Mouse (Mus musculus) yolk sac, embryonic 10.5 days (tissue): ENCODE data around the gene Ccsap.

Experiments
- DNase-seq: peaks from one replicate; pipeline ENCODE4 v3.0.0-alpha.2; 2017; ENCODE audit warnings: low spot score

The Ccsap gene

DNA sequence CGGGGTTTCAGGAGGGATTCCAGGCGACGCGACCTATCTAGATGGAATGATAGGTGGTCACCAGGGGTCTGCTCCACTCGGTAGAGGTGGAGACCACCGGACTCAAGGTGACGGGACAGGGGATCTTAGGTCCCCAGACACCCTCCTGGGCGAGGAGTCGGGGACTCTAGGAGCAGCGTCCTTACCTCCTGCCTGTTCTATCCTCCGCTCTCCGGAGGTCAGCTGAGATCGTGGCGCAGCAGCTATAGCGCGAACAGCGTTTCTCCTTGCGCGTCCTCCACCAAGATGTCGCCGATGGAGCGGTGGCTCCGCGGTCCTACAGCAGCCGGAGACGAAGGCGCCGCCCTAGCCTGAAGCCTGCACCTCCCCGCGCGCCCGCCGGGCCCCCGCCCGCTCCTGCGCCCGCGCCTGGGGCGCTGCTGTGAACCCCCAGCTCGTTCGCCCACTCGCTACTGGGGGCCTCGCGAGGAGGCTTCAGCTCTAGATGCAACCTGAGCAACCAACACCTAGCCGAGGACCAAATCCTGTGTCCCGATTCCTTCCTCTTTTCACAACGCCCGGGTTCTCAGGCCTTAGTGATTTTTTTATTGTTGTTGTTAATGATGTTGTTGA is at the start of gene Ccsap:
Ccsap (minus strand) TSS at position 562 of the 612 bp plus-strand sequence.
- no peak for DNase-seq

DNA sequence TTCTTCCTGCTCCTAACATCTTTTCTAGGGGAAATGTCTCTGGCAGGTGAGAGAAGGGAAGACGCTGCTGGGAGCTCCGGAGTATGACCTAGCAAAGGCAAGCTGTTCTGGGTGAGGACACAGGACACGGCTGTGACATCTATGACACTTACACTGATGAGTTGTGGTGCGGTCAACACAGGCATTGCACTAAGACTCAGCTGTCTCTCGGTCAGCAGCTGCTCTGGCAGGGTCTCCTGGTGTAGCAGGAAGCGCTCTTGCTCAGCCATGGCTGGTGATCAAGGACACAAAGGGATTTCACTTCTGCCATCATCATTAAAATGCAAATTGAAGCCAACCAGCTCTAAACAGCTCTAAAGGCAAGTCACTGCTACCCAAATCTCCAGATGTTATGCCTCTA is 47.6 kb upstream of the Ccsap start:
- no peak for DNase-seq

DNA sequence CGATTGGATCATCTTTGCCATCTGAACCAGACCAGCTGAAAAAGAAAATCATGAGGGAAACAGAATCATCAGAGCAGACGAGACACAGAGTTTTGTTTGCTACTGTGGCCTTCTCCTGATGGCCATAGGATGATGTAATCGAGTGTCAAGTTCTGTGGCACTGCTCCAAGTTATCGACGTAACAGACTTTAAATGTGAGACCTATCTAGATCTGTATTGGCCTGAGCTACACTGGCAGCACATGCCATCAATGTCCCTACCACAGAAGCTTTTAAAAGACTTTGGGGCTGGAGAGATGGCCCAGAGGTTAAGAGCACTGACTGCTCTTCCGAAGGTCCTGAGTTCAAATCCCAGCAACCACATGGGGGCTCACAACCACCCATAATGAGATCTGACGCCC is 42.6 kb upstream of the Ccsap start:
- no peak for DNase-seq

DNA sequence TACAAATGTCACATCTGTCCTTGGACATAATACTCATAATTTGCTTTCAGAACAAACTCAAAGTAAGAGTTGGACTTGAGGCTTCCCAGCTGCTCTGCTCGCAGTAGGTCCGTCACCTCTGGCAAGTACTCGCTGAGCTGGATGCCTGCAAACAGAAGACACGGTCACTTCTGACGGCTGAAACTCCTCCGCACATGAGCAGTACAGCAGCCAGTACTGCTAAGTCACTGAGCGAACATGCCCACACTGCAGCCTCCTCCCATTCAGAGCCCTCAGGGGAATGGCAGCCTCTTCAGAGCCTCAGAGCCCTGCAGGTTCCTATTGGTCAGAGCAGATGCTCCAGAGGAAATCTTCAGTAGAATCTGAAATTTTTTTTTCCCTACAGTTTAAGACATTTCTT is 39.4 kb upstream of the Ccsap start:
- DNase-seq, result no peak

DNA sequence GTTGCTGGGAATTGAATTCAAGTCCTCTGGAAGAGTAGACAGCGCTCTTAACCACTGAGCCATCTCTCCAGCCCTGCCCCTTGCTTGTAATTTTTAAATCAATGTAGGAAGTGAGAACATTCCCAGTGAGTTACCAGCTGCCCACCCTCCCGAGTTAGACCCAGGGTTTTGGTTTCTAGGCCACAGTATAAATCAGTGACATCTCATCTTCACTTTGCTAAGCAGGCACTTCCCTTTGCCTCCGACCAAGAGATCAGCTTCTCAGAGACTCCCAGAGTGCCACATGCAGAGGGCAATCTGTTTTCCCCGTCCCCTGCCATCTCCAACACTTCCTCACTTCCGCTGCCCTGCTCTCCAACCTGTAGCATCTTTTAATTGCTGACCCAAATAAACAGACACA is 38.6 kb upstream of the Ccsap start:
- no peak for DNase-seq

DNA sequence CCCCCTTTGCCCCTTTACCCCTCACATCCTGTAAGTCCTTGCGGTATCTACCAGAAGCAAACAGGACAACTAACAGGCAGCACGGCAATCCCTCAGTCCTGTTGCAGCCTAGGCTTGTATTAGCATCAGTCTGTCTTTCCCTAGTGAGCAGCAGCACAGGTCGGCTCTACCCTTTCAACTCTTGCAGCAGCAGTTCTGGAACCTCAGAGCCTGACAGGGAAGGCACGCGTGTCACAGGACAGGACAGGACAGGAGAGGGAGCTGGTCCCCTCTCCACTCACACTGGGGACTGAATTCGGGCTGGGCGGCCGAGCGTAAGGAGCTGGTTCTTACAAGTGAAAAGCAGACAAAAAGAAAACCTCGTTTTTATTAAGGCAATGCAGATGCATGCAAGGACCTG is 36.8 kb upstream of the Ccsap start:
- no peak for DNase-seq

DNA sequence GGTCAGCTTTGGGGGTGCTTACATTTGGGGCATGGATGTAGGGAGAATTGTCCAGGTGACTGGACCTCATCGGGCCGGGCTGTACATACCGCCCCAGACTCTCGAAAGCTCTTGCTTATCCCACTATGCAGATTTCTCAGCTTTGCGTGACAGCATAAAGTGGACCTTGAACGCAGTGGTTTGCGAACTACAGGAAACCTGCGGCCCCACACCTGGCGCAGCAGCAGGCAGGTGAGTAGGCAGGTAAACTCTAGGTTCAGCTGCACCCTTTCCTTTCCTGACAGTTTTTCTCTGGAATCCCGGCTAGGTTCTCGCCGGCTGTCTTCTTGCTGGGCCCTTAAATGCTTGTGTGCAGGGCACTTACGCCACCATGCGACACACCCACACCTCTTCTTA is 36.4 kb upstream of the Ccsap start:
- DNase-seq, result no peak

DNA sequence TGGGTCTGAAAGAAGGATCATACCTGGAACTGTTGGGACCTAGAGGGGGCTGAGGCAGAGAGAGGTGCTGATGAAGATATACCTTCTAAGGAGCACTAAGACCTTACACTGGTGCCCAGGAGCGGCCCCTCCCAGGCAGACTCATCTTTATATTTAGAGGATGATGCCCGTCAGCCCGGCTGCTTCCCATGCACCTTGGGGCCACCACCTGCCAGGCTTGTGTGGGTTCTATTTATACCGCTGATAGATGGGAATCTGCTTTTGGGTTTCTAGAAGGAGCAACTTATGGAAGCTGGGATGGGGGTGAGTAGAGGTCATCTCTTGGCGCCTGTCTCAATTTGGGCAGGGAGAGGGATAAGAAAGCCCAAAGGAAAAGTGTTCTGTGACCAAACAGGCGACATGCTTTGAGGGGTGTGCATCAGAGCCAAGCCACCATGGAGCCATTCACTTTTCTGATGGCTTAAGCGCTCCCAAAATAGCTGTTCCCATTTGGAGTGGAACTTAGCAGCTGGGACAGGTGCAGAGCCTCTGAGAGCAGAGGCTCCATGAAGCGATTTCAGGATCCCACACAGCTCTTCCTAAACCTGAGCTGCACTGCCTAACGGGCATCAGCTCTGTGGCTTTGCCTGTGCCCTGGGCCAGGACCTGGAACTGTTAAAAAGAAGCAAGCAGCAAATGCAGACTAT is 35.8 kb upstream of the Ccsap start:
- no peak for DNase-seq

DNA sequence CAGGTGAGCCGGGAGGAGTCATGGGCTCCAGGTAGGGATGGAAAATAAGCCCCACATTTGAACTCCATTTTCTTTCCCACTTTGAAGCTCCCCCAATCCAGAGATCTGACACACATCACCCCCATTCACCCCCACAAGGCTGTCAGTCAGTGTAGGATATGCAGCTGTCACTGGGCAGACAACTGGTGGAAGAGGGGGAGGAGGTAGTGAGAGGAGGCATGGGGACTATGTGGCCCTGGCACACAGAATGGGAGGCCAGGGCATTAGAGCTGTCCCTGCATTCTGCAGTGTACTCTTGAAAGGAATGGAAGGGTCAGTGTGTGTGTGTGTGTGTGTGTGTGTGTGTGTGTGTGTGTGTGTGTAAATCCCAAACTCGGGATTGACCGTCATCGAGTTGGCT is 35.2 kb upstream of the Ccsap start:
- no peak for DNase-seq

DNA sequence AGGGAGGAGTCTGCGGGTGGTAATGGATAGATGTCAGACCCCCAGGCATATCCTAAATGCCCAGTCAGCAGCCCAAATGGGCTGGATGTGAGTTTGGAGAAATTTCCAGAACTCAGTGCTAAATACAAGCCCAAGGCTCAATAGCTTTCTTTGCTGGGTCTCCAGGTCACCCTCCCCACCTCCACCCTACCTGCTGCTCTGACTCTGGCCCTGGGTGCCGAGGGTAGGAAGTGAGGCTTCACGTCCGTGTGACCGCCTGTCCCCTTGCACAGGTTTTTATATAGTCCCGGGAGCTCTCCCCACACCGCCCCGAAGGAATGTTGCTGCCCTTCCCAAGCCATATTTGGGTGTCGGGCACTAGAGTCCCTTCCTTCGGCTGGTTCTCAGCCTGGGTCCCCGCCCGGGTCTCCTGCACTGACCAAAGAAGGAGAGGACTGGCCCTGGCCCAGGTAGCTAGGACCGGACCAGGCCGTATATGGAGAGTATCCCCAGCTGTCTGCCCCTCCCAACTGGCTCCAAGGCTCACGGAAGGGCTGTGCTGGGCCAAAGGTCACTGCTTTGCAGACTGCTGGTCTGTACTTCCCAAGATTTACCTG is 34.6 kb upstream of the Ccsap start, which contains the start of gene Acta1:
Acta1 (minus strand) TSS at position 250 of the 596 bp plus-strand sequence.
- DNase-seq, result peak; percentile 42

DNA sequence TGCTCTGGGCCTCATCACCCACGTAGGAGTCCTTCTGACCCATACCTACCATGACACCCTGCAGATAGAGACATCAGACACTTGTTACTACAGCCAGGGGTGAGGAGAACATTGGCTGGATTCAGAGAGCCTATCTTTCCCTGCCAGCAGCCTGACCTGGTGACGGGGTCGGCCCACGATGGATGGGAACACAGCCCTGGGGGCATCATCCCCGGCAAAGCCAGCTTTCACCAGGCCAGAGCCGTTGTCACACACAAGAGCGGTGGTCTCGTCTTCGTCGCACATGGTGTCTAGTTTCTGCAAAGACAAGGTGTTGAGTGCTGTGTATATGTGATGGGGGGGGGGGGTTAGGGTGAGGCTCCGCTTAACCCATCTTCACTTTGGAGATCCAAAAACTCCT is 33.4 kb upstream of the Ccsap start:
- no peak for DNase-seq

DNA sequence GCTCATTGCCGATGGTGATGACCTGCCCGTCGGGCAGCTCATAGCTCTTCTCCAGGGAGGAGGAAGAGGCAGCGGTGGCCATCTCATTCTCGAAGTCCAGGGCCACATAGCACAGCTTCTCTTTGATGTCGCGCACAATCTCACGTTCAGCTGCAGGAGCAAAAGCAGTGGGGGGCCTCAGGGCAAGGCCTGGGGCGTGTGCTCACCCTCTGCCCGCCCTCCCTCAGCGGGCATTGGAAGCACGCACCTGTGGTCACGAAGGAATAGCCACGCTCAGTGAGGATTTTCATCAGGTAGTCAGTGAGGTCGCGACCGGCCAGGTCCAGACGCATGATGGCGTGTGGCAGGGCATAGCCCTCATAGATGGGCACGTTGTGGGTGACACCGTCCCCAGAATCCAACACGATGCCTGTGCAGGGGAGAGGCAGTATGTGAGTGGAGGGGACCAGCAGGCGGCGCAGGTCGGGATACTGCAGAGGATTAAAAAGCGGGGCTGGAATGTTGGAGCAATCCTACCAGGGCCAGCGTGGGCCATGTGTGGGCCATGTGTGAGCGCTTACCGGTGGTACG is 32.7 kb upstream of the Ccsap start:
- no peak for DNase-seq

DNA sequence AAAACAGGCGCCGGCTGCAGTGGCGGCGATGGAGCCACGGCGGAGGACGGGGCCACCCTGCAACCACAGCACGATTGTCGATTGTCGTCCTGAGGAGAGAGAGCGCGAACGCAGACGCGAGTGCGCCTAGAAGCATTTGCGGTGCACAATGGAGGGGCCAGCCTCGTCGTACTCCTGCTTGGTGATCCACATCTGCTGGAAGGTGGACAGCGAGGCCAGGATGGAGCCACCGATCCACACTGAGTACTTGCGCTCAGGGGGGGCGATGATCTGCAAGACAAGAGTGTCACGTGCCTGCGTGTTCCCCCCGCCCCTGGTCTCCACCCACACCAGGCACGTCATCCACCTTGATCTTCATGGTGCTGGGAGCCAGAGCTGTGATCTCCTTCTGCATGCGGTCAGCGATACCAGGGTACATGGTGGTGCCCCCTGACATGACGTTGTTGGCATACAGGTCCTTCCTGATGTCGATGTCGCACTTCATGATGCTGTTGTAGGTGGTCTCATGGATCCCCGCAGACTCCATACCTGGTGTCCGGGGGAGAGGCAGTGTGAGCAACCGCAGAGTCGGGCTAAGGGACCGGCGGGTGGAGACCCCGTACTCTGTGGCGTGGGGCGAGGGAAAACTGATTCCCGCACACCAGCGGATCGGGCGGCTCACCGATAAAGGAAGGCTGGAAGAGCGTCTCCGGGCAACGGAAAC is 32.0 kb upstream of the Ccsap start:
- no peak for DNase-seq

DNA sequence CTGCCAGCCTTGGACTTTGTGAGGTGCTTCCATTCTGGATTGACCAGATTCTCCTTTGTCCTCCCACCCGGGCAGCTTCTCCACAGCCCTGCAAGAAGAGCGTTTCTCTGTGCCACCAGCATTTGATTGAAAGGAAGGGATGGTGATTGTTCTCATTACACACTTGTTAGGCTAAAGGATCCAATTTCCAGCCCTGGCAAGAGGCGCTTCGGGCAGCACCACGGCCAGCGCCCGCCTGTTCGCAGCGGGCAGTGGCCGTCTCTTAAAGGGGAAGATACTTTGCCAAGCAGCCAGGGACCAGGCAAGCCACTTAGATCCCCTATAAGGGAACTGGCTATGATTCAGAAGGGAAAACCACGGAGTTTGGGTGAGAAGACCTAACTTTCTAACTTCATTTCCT is 31.3 kb upstream of the Ccsap start:
- DNase-seq, result peak; percentile 36

DNA sequence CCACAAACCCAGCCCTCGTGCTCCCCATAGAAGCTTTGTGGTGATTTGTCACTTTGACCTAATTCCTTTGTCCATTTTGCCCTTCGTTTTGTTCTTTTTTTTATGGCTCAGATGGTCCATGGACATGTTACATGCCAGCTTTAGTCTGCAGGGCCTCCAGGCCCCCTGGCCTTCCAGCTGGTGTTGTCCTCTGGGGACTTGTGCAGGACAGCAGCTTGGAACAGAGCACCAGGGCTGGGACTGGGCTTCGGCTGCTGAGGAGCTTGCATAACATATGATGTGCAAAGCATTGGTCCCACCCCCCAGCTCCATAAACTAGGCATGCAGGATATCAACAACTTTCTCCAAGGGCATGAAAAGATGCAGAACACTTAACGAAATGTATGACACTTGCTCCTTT is 29.8 kb upstream of the Ccsap start:
- no peak for DNase-seq

DNA sequence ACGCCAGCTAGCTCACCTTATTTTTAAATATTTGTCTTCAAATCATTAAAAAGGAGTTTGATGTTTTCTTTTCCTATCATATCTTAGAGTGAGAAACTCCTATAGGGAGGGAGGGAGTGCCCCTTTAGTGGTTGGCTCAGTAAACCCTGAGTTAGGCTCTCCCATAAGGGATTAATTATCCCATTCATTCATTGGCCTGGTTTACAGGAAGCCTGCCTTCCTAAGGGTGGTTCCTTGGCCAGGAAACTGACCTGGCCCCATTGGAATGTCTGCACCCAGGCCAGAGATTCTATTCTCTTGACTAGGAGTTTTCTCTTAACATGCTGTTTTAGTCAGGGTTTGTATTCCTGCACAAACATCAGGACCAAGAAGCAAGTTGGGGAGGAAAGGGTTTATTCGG is 27.9 kb upstream of the Ccsap start:
- DNase-seq, result no peak

DNA sequence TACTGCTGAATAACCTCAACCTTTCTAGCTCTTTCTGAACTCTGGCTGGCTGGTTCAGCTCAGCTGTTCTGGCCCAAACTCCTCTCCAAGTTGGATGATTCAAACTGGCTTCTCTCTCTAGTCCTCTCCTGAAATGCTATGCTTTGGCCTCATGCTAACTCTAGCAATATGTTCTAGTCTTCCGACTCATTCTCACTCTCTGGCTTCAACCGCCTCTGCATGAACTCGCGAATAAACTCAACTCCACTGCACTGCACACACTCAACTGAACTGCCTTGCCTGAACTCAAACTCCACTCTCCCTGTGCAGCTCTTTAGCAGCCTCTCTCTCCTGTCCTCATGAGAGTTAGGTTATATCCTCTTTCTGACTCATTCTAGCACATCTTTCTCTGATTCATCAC is 27.2 kb upstream of the Ccsap start:
- DNase-seq, result no peak

DNA sequence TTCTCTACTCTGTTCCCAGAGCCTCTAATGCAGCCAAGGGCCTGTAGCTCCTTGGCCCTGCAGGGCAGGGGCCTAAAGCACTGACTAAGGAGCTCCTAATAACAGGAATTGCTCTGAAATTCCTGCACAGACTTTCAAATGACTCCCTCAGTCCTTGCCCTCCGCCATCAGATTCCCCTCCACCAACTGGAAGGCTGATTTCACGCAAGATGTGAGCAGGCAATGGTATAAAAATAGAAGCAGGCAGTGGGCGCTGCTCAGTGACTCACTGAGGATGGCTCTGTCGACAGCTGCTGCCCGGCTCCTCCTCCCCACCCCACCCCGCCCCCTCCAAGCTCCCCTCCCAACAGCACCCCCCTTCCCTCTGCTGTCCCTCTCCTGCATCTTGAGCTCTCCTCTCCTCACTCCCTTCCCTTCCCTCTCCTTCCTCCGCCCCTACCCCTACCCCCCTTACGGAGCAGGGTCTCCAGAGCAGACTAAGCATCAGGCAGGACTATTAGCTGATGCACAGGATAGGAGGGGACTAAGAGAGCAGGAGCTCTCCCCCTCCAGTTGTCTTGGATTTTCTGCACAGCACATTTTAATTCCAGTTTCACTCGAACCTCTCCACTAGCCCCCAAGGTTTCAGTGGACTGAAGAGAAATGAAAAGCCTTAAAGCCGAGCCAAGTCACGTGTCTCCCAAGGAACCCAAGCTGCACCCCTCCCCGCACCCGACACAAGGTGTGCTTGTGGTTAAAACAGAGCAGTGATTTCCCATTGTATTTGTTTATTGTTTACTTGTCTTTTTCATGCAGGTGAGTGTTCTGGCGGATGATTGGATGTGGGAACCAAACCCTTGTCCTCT is 24.9 kb upstream of the Ccsap start:
- no peak for DNase-seq

DNA sequence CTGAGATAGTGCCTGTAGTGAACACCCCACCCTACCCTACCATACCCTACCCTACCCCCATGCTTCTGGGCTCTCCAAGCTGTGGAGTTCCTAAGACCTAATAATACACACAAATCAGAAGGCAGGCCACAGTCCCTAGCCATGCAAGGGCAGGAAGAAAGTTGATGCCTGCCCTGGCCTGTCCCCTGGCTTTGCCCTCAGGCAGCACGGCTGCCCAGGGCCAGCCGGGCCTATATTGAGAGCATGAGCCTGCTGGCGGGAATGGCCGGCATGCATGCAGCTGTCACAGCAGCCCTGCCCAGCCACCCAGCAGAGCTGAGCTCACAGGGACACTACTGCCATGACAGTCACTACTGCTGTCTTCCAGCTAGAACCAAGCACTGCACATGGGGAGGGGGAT is 23.1 kb upstream of the Ccsap start:
- no peak for DNase-seq

DNA sequence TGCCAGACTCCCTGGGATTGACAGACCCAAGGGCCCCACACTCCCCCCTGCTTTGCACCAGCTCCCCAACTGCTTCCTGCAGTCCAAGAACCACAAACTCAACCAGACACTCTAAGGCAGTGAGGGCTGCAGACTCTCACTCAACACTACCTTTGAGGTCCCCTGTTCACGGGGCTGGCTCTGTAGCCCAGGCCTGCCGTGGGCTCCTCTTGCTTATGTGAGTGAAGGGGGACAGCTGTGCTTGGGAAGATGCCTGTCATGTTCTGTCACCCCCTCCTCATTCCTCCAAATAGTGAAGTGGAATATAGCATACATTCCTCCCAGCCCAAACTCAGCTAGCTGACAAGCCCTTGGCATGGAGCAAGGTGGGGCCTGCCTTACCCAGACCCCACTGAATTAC is 22.4 kb upstream of the Ccsap start:
- no peak for DNase-seq

DNA sequence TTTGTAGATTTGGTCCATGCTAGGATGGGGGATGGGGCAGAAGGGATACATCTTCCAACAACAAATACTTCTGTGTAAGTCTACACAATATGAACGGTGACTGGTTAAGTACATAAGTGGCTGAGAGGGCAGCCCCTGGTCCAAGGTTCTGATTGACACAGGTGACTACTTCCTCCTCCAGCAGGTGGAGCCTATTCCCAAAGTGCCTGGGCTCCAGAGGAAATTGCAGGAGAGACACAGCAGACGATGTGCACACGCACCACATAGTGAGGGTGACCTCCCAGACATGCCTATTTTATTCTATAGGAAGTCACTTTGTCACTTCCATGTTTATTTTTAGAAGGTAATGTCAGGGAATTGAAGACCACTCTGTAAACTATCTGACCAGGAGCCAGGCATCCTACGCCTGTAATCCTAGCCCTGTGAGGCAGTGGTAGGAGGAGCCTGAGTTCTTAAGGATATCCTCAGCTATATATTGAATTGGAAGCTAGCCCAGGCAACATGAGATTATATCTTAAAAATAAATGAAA is 20.9 kb upstream of the Ccsap start:
- DNase-seq, result no peak

DNA sequence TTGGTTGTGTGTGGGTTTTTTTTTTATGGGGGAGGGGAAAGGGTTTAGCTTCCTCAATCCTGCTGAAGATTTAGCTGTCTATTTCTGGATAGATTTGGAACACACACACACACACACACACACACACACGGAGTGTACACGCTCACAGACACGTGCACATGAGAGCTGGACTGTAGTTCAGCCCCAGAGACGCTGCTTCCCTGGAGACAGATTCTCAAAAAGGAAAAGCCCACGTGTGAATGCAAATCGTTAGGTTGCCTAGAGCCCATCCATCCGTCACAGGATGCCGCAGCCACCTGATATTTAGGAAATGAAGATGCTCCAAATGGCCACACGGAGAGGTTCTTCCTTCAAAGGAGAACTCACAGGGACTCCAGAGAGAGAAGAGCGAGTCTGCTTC is 20.3 kb upstream of the Ccsap start:
- no peak for DNase-seq
